Mouse (Mus musculus) thymus, adult 2 months (tissue): ENCODE results near the gene Cog6.

Source experiments
- CTCF ChIP-seq: fragments of 200-500 bp; IDR thresholded peaks from 2 replicates; pipeline ENCODE4 v1.5.1; 2012; ENCODE audit warnings: mild to moderate bottlenecking, control low read depth, low read length, moderate library complexity, borderline replicate concordance; ENCODE audit not compliant: control insufficient read depth, poor library complexity, insufficient read depth; ENCODE audit errors: extremely low read depth
- POLR2A ChIP-seq: fragments of 200-500 bp; IDR thresholded peaks from 2 replicates; pipeline ENCODE4 v1.6.1; 2012; ENCODE audit warnings: mild to moderate bottlenecking, low read length, control low read depth, moderate library complexity; ENCODE audit not compliant: control insufficient read depth, poor library complexity, insufficient read depth; ENCODE audit errors: extremely low read depth

- no peak for TF ChIP-seq CTCF
- TF ChIP-seq POLR2A: no peak
These were observed 14.5 kb upstream of the Cog6 start for GRCm38 (mm10) chr3:53031586-53031985.
